Mouse (Mus musculus) liver, embryonic 11.5 days (tissue): ENCODE measurements around the gene Gm14685. TPM values are rescaled to one million over a fixed set of nuclear protein-coding genes. Genes with fewer than 3 reads are reported as not detected.

Experiments
- polyA plus RNA-seq: library from polyadenylated mRNA; unstranded; fragments of >200 nt; fragmentation: Nextera tagmentation; extraction: Ambion mirVana; gene quantifications from 2 replicates; pipeline ENCODE4 v1.2.1, GENCODE M21; 2014

The Gm14685 gene
- polyA plus RNA-seq, 1 experiment from 2014 or later: not detected

Other genes starting within 250 kb of the Gm14685 start
- 74.3 and 77.2 TPM in 2 replicates for gene Cetn2, start 198.6 kb upstream of the Gm14685 start, polyA plus RNA-seq
- 29.6 and 32.2 TPM in 2 replicates for gene Nsdhl, start 198.5 kb upstream of the Gm14685 start, polyA plus RNA-seq
- gene Zfp185, start 129.7 kb upstream of the Gm14685 start, polyA plus RNA-seq: 2.0 and 2.4 TPM in 2 replicates
- not detected in 2 replicates for gene Pnma5, start 79.9 kb upstream of the Gm14685 start, polyA plus RNA-seq
- gene Pnma3, start 52.3 kb upstream of the Gm14685 start, polyA plus RNA-seq: not detected in 2 replicates
- gene Xlr4a, start 34.6 kb upstream of the Gm14685 start, polyA plus RNA-seq: 1.2 and 1.9 TPM in 2 replicates
- gene Xlr3a, start 20.0 kb upstream of the Gm14685 start, polyA plus RNA-seq: 4.3 and 4.5 TPM in 2 replicates
- gene Xlr5b, start 31.7 kb downstream of the Gm14685 start, polyA plus RNA-seq: not detected in 2 replicates
- not detected in 2 replicates for gene DXBay18, start 32.4 kb downstream of the Gm14685 start, polyA plus RNA-seq
- gene Spin2d, start 59.9 kb downstream of the Gm14685 start, polyA plus RNA-seq: not detected in 2 replicates
- gene Xlr3b, start 75.2 kb downstream of the Gm14685 start, polyA plus RNA-seq: 5.2 and 8.1 TPM in 2 replicates
- 3.3 and 3.8 TPM in 2 replicates for gene Xlr4b, start 97.3 kb downstream of the Gm14685 start, polyA plus RNA-seq
- gene F8a, start 111.2 kb downstream of the Gm14685 start, polyA plus RNA-seq: 6.2 and 6.5 TPM in 2 replicates
- 0.53 and 1.2 TPM in 2 replicates for gene Xlr4c, start 126.1 kb downstream of the Gm14685 start, polyA plus RNA-seq
- not detected in 2 replicates for gene Xlr3c, start 148.3 kb downstream of the Gm14685 start, polyA plus RNA-seq
- not detected in 2 replicates for gene Xlr5a, start 175.9 kb downstream of the Gm14685 start, polyA plus RNA-seq
- gene Xlr5c, start 175.9 kb downstream of the Gm14685 start, polyA plus RNA-seq: not detected in 2 replicates
- not detected in 2 replicates for gene Gm45015, start 219.8 kb downstream of the Gm14685 start, polyA plus RNA-seq
- gene Zfp275, start 225.6 kb downstream of the Gm14685 start, polyA plus RNA-seq: 8.4 TPM in 2 replicates